Mouse (Mus musculus) layer of hippocampus, postnatal 14 days (tissue): ENCODE measurements around the gene Clic4. TPM values are rescaled to one million over a fixed set of nuclear protein-coding genes. Genes with fewer than 3 reads are reported as not detected.

Experiments
- DNase-seq, 2 experiments: peaks; one replicate each; pipeline ENCODE4 v3.0.0; 2021 to 2022; ENCODE audit warnings: low spot score in 2 of 2, mixed read lengths in 1 of 2
- total RNA-seq, 2 experiments: library from RNA; stranded (reverse); gene quantifications; 2 replicates each; pipeline ENCODE4 v1.2.3; 2021

Gene Clic4
- total RNA-seq, 2 experiments from 2014 or later, result 37.8 to 40.9 TPM

- DNase-seq, result no peak
Observed at GRCm38 (mm10) chr4:135258521-135258920, 14.1 kb downstream of the Clic4 start.

- no peak for DNase-seq
Observed at GRCm38 (mm10) chr4:135257881-135258476, 14.6 kb downstream of the Clic4 start.

- DNase-seq, result no peak
Observed at GRCm38 (mm10) chr4:135256536-135257450, 15.8 kb downstream of the Clic4 start.

- no peak for DNase-seq
Observed at GRCm38 (mm10) chr4:135254770-135255169, 17.8 kb downstream of the Clic4 start.

DNA sequence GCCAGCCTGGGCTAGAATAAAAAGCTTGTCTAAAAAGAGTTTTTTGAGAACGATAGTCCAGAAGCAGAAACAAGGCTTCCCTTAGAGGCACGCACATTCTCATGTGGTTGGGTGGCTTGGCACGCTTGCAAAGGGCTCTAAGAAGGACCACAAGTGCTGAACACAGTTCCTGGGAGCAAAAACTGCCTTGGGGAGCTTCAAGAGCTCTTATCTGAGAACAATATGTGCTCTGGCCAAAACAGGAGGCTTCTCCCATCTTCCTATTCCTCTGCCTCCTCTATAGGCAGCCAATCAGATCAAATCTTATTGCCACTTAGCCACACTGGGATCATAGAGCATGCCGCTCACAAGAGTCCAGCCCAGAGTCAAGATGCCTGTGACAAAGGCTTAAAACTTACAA is 18.3 kb downstream of the Clic4 start:
- DNase-seq, result no peak

DNA sequence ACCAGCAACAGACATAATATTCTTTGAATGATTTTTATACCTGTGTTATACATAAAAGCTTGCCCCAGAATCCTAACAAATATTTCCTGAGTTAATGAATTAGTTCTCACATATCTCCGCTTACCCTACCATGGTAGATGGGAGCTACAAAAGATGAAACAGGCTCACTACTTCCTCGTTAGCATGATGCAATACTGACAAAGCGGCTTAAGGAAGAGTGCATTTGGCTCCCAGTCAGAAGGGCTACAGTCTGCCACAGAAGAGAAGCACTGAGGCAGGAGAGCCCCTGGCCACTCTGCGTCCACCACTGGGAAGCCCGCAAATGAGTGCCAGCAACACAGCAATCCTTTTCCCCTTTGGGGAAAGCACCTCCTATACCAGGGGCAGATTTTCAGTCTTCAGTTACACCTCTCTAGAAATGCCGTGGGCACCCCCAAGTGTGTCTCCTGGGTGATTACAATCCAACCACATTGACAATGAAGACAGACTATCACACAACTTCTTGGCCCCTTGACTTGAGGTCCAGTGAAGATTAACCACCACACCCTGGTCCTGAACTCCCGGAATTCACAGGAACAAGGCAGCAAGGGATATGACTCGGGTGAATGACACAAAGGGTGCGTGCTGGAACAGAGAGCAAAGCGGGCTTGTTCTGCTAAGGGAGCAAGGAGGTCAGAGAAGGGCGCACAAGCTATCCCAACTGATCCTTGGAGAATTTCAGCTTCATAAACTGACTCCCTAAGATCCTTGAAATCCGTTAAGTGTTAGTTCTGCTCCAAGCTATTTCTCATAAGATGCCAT is 19.2 kb downstream of the Clic4 start:
- DNase-seq, result no peak

DNA sequence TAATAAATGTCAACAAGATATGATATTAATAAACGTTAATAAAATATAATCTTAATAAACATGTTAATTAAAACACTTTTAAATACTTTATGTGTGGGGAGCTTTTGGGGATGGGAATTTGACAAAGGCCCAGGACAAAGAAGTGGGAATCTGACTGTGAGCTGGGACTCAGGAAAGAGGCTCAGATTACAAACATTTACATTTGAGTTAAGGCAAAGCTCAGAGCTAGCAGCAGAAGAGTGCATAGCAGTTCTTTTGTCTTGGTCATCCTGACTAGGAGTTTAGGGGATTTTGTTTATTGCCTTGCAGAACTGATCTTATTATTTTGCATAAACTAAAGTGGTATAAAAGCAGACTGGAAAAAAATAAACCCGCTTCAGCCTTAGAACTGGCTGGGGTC is 20.8 kb downstream of the Clic4 start:
- DNase-seq, result no peak

DNA sequence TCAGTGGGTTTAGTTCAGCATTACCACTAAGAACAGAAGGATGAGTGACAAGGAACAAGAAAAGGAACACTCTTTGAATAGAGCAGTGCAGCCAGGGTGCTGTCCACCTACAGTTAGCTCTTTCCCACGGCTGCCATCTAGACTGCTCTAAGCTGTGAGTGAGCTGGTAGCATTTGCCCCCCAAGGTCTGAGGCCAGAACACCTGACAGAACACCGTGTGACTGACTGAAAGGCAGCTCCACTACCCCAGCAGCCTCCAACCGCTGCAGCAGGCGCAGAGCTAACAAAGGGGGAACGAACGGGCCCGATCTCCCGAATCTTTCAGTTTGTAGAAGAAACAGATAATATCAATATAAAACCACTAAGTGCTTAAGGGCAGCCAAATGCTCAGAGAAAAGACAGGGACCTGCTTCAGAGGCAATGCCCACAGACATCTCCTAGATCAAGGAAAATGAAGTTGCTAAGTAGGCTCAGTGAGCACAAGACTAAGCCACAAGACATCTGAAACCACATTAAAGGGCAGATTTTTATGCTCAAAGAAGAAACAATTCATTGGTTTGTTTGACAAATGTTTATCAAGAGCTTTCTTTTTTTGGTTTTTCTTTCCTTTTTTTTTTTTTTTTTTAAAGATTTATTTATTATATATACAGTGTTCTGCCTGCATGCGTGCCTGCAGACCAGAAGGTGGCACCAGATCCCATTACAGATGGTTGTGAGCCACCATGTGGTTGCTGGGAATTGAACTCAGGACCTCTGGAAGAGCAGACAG is 24.2 kb downstream of the Clic4 start:
- DNase-seq, result no peak

- no peak for DNase-seq
Observed at GRCm38 (mm10) chr4:135246866-135247756, 25.5 kb downstream of the Clic4 start.

- no peak for DNase-seq
Observed at GRCm38 (mm10) chr4:135246444-135246843, 26.2 kb downstream of the Clic4 start.

DNA sequence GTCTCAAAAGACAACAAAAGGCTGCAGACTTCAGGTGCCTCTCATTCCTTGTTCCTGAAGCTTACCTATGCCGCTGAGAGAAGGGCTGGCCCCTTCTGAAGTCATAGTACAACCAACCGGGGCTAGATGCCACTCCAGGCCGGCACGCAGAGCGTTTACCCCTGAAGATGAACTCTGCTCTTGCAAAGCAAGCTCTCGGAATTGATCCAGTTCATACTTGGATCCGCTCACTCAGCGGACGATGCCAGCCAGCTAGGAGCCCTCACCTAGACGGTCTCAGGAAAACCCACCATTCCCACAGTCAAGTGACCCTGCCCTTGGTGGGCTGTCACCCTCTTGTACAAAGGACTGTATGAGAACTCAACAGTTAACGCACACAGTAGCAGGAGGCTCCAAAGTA is 26.8 kb downstream of the Clic4 start:
- no peak for DNase-seq

DNA sequence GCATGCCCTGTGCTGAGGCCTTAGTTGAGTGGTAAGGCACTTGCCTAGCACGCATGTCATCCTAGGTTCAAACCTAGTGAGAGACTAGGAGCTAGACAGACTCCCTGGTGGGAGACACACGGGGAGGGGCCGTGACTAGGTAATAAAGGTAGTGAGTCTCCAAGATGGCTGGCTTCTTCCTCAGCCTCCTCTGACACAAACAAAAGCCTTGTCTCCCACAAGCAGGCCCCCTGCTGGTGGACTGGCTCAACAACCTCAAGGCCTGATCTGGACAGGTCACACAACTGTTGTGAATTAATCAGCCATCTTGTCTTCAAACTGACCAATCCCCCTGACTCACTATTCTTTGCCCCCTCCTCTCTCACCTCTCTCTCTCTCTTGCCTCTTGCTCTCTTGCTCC is 28.3 kb downstream of the Clic4 start:
- no peak for DNase-seq

DNA sequence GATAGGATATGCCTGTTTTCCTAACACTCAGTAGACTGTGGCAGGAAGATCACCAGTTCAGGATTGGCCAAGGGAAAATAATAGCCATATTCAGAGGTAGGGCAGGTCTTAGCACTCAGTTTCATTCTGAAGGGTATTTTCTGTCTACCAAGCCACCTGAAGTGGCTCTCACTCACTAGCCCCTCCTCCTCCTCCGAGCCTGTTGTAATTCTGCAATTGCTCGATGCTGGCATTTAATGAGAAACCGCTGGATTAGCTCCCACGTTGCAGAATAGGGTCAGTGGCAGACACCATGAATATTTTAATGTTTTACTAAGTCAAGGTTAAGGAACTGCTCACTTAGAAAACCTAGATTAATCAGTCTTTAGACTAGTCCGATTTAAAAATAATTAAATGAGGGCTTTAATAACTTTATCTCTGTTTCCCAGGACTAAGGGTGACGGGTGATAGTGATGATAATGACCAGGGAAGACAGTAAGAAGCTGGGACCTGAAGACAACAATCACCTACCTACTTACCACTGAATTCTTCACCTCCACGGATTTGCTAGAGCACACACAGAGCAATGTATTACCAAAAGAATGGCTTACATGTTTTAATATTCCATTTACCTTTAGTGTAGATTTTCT is 29.6 kb downstream of the Clic4 start:
- no peak for DNase-seq

GRCm38 (mm10) chr4:135242383-135242782 is 30.2 kb downstream of the Clic4 start:
- DNase-seq, result no peak

DNA sequence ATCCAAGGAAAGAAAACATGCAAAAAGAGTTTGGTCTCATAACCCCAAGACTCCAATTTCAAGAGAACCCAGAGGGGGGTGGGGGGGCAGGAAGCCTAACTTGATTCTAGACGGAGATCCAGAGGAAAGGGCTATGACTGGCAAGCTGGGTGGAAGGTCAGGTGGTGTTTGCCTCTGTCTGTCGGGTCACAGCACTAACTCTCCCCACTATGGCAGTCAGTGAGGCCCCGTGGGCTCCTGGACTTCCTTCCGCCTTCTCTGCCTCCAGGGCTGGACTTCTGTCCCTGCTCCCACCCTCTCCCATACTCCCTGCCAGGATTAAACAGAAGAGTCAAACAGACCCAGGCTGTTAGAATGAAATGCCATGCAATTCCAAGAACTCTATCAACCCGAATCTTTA is 30.9 kb downstream of the Clic4 start:
- DNase-seq, result no peak

- DNase-seq, result no peak
Observed at GRCm38 (mm10) chr4:135241106-135241505, 31.5 kb downstream of the Clic4 start.

GRCm38 (mm10) chr4:135240329-135240728 is 32.3 kb downstream of the Clic4 start:
- no peak for DNase-seq

DNA sequence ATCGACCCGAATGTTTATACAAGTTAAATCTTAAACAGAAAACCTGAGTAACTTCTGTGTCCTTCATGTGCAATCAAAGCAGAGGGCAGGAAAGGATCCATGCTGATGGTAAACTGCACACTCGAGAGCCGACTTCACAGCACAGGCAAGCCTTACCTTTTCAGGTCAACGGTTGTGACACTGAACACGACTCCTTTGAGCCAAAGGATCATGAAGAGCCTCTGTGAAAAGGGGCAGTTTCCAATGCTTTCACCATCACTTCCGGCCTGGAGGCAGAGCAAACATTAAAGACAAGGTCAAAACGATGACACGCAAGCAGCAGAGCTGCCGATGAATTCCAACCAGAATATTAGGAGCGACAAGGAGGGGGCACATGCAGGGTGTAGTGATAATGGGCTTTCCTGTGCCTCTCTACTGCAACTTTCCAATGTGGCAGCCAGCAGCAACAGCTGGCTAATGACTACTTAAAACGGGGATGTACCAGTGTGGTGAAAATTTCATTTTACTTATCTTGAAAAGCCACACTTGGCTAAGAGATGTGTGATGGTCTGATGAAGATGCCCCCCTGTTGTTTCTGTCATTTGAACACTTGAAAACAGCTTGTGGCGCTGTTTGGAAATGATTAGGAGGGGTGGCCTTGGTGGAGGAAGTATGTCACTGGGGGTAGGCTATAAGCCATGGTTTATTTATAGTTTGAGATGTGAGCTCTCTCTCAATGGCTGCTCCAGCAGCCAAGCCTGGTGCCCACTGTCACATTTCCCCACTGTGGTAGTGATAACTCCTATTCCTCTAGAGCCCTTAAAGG is 33.7 kb downstream of the Clic4 start:
- no peak for DNase-seq

DNA sequence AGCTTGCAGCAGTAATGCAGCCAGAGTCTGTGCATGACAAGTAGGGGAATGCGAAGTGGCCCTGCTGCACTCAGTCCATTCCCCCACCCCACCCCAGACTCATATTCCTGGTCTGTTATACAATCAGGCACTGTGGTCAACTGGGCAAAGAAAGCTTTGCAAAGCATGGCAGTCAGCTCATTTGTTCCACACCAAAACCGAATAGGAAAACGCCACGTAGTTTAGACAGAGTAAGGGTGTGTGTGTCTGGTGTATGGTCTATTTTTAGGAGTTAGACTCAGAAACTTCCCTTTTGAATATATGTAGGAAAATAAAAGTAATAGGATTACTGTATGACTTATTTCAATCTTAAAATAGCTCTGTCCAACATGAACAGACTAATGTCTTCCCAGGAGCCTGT is 36.0 kb downstream of the Clic4 start:
- DNase-seq, result no peak
